Mouse (Mus musculus) brain, embryonic 18.5 days (tissue): ENCODE data around the gene Snrpf.
A peak's percentile ranks its signal among the peaks of the same experiment; 100 is the strongest.

Source experiments
- DNase-seq: peaks from one replicate; pipeline ENCODE4 v3.0.0-alpha.2; 2012; ENCODE audit warnings: low read depth, low spot score

The Snrpf gene

GRCm38 (mm10) chr10:93589281-93589848 lies at the start of gene Snrpf:
Snrpf (minus strand) TSS chr10:93589706.
- DNase-seq: peak; percentile 86

GRCm38 (mm10) chr10:93635941-93636340 lies 46.4 kb upstream of the Snrpf start:
- no peak for DNase-seq

DNA sequence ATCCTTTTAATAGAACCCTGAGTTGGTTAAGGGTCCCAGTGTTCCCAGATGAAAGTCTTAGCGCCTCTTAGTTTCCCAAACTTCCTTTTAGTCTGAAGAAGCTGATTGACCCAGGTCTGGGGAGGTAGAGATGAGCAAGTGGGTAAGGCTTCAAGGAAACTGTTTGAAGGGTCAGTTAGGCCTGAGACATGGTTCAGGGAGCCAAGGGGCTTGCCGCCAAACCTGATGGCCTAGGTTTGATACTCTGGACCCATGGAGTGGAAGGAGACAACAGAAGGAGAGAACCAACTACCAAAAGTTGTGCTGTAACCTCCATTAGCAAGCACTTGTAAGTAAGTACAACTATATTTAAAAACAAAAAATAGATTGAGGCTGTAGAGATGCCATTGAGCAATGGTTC lies 44.5 kb upstream of the Snrpf start:
- DNase-seq: no peak

DNA sequence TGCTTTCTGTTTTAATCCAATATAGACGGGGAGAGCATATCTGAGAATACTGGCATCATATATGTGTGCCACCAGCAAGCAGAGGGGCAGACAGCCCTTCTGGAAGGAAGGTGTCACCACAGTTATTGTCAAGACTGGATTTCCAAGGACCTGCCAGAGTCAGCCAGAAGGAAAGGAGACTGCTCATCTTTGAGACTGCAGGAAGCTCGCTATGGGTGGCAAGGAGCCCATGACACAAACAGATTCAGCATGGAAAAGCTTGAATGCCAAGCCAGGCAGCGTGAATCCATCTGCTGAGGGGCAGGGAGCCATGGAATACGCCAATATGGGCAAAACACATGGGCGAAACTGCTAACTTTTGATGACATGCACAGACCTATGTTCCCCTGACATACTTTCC lies 44.1 kb upstream of the Snrpf start:
- DNase-seq: peak; percentile 52

- no peak for DNase-seq
These were observed 42.6 kb upstream of the Snrpf start for GRCm38 (mm10) chr10:93632086-93632485.

DNA sequence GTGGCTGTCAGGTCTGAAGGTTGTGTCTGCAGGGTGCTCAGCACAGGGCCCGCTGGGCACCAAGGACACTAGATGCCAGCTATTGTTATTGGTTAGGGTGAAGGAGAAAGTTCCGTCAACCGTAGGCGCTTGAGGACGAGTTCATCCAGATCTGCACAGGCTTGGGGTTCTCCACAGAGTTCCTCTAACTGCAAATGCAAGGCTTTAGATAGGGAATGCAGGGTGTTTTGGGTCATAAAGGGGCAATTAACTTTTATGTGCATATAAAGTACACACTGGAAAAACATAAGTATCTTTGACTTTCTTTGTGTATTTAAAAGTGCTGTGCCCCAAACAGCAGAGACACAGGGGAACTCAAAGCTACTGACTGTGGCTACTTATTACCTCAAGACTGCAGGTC lies 40.8 kb upstream of the Snrpf start:
- no peak for DNase-seq

DNA sequence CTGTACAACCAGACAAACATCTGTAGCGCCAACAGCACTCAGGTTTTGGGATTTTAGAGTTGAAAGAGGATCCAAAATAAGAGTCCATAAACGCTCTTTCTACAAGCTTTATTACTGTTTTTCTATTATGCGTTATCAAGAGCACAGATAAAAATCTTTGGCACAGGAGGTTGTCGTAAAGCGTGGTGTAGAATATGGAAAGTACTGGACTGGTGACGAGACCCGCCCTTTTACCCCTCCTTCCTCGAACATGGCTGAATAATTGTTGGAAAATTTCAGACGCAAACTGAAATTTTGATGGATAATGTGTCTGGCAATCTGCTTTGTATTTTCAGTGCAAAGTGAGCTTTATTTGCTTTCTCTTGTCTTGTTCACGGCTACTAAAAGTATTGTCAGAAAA lies 34.6 kb upstream of the Snrpf start:
- no peak for DNase-seq

- DNase-seq: no peak
These were observed 34.2 kb upstream of the Snrpf start for GRCm38 (mm10) chr10:93623725-93624124.

- no peak for DNase-seq
These were observed 31.1 kb upstream of the Snrpf start for GRCm38 (mm10) chr10:93620438-93621179.

DNA sequence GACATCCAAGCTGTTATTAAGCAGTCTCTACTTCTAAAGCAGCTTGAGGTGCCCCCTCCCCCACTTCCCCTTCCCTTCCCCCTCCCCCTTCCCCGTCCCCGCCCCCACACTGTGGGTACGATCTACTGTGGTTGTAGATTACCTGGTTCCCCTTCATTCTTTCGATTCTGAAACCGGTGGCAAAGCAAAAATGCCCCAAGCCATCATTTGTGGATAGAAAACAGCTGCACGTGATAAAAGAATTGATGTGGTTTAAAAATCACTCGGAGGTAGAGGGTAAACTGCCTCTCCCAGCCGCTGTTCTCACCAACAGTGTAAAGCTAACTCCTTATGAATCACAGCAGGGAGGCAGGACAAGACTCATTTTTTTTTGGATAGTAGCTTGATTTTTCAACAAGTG lies 25.3 kb upstream of the Snrpf start:
- DNase-seq: no peak

DNA sequence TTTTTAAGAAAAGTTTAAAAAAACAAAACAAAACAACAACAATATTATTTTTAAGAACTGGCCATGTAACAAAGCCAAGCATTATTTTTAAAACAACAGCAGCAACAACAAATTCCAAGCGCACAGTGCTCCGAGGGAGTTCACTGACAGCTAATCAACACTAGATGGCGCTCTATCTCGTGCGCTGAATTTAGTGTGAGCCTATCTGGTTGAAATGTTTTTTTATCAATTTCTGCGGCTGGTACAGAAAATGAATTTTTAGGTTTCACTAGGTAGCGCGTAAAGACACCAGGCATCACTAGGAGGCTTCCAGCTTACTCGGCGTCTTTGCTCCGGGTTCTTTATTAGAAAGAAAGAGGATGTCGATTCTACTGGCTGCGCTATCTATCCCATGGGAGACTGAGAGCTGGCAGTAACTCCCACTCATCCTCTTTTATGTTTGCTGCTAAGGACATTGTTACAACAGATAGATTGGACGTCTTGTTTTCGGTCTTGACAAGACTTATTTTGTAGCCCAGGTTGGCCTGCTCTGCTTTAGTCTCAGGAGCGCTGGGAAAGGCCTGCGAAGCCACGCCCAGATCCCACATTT lies 22.0 kb upstream of the Snrpf start:
- DNase-seq: no peak

GRCm38 (mm10) chr10:93610896-93611295 lies 21.4 kb upstream of the Snrpf start:
- DNase-seq: no peak

DNA sequence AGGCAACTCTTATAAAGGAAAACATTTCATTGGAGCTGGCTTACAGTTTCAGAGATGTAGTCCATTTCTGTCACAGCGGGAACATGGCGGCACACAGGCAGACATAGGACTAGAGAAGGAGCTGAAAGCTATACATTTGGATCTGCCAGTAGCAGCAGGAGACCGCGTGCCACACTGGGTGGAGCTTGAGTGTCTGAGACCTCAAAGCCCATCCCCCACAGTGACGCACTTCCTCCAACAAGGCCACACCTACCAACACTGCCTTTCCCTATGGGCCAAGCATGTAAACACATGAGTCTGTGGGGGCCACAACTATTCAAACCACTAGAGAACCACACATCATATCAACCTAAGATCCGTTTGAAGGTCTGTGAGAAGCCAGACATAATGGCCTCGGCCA lies 19.7 kb upstream of the Snrpf start:
- no peak for DNase-seq

DNA sequence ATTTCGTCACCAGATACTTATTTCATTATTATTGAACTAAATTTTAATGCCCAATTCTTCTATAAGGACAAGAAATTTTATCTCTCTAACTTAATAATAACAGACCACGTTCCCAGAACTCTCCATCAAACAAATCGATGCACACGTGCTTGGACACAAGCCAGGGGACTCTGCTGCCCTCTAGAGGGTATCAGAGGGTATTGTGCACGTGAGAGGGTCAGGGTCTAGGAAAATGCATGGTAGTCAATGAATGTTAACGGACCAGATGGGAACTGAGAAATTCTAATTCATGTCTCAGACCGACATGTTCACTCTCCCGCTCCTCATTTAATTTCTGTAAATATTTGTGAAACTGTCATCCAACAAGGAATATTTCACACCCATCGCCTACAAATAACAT lies 18.5 kb upstream of the Snrpf start:
- DNase-seq: peak; percentile 10

- no peak for DNase-seq
These were observed 16.8 kb upstream of the Snrpf start for GRCm38 (mm10) chr10:93606326-93606725.

DNA sequence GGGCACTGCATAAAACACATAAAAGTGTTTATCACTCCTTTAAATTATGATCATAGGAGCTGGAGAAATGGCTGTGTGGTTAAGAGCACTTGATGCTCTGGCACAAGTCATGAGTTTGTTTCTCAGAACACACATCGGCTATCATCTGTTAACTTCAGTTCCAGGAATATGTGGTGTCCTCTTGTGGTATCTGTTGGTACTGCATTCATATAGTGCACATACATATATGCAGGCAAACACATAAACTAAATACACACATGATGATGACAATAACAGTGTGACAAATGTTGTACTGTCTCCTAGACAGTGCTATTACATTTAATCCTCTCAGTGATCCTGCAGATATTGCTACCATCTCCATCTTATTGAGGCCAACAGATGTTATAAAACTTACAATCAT lies 13.8 kb upstream of the Snrpf start:
- no peak for DNase-seq

DNA sequence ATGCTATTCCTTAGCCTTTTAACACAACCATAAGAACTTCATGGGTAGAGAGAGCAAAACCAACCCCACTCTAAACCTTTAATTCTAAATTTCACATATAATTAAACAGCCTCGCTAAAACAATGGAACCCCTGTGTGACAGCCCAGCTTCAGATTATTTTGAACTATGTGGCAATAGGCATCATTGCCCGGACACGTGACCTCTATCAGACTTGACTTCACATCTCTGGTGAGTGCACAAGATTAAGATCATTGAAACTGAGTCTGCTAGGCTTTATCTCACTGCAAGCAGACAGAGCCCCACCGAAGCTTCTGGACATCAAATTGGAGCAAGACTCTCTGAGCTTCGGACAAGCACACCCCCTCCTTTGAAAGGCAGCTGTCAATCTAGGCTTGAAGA lies 12.8 kb upstream of the Snrpf start:
- DNase-seq: no peak

- DNase-seq: no peak
These were observed 7.1 kb upstream of the Snrpf start for GRCm38 (mm10) chr10:93596641-93597040.

DNA sequence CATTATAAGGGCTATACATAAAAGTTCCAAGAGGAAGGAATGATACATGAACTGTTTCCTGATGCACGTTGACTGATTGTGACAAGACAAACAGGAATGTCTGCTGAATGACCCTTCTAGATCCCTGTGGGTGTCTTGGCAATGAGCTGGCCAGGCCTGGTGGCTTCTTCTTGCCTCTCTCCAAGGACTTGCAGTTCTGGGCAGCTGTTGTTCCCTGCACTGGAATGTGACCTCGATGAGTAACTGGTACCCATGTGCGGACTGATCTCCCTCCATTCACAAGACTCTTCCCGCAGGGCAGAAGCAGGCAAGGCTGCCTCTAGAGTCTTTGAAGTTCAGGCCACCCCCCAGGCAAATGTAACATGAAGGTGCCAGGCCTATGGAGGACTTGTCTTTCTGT lies 6.3 kb upstream of the Snrpf start:
- no peak for DNase-seq

GRCm38 (mm10) chr10:93594022-93594482 lies 4.5 kb upstream of the Snrpf start:
- DNase-seq: peak; percentile 76

DNA sequence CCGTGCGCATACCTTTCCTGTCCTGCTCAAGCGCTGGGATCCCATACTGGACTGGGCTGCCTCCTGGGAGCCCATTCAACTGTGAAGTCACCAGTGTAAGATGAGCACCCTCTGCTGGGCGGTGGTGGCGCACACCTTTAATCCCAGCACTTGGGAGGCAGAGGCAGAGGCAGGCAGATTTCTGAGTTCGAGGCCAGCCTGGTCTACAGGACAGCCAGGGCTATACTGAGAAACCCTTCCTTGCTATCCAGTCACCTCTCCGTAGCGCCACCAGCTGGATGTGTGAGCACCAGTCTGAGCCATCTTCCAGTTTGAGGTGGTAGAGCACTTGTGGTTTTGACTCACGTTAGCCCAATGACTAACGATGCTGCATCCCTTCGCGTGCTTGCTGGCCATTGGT lies 3.0 kb upstream of the Snrpf start:
- no peak for DNase-seq

DNA sequence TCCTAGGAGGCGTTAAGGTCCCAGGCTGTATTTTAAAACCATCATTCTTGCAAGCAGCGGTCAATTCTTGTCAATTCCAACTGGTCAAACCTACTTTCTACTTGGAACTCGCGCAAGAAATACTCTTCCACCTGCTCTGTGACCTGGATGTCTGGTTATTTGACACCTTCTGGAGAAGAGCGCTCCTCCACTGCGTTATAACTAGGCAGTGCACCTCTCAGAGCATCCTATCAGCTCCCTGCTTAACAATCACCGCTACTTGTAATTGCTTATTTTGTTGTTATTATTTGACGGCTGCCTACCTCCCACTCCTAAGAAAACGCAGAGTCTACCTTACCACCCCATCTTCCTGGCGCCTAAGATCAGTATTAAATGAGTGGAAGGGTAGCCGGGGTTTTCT lies 710 bp downstream of the Snrpf start:
- no peak for DNase-seq

GRCm38 (mm10) chr10:93577271-93577886 lies 12.1 kb downstream of the Snrpf start:
- DNase-seq: peak; percentile 28
